Mouse (Mus musculus): ENCODE measurements around the gene Arr3. TPM values are rescaled to one million over a fixed set of nuclear protein-coding genes. Genes with fewer than 3 reads are reported as not detected.

Arr3 gene
- polyA plus RNA-seq (2015; fragmentation: Nextera tagmentation; extraction: Ambion mirVana): not detected in 2 replicates

DNA sequence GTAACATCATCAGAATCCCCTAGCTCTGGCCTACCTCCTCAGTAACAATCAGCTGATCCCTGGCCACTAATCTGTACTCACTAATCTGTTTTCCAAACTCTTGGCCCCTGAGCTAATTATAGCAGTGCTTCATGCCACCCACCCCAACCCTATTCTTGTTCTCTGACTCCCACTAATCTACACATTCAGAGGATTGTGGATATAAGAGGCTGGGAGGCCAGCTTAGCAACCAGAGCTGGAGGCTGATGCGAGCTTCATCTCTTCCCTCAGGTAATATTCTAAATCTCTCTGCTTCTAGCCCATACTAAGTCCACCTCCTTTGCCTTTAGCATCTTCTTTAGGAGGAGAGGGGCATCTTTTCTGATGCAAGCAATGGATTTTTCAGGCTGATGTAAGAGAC lies at the start of gene Arr3:
TSS of gene Arr3 (plus strand) at position 184 of the 400 bp plus-strand sequence.
- no peak within 1 kb of the TSS for H3K9ac ChIP-seq (replicated peaks)
- no peaks in the 10 kb centered on the region for H3K36me3 ChIP-seq (replicated peaks; ENCODE audit: insufficient read depth, low read length)
- ATAC-seq (no peak), DNase-seq (no peak)
- H3K27ac ChIP-seq (ENCODE audit: low read depth): no peak within 1 kb of the TSS
- no peaks in the 10 kb centered on the region for H3K4me1 ChIP-seq (ENCODE audit: insufficient read depth)
- H3K27me3 ChIP-seq (ENCODE audit: insufficient read depth, low read length): 0 out of 2 replicates have a peak, but pooled peaks cover 3% of the 10 kb centered on the region
- H3K4me2 ChIP-seq (ENCODE audit: low read depth, low read length): no peak within 1 kb of the TSS
- TF ChIP-seq EP300 (IDR thresholded peaks at IDR 0.05; ENCODE audit: low read depth) (no peak), CTCF (IDR thresholded peaks at IDR 0.05; ENCODE audit: low read depth) (no peak)
- 75% methylated on average over 1 of the region's 1 CpGs for WGBS (ENCODE audit: insufficient replicate concordance)
- no peak within 1 kb of the TSS for H3K4me3 ChIP-seq (ENCODE audit: low read depth, low read length)
- H3K9me3 ChIP-seq (ENCODE audit: low read length): no peaks in the 10 kb centered on the region

DNA sequence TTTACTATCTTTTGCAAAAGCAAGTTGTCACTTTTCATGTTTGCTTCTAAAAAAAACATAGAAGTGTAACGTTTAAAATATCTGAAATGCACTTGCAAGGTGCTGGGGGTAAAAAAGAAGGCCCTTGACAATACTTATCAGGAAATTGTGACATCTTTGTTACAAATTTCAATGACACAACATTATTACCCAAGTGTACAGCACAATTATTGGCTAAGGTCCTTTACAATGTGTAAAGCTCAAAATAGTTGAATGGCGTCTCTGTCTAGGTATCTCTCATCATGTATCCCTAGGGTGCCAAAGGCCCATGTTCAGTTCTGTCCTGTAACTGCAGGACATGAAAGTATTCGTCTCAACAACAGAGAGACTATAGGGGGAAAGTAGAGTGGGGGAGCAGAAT lies 49.3 kb upstream of the Arr3 start:
- 69% methylated on average over 3 of the region's 3 CpGs for WGBS (ENCODE audit: insufficient replicate concordance)

DNA sequence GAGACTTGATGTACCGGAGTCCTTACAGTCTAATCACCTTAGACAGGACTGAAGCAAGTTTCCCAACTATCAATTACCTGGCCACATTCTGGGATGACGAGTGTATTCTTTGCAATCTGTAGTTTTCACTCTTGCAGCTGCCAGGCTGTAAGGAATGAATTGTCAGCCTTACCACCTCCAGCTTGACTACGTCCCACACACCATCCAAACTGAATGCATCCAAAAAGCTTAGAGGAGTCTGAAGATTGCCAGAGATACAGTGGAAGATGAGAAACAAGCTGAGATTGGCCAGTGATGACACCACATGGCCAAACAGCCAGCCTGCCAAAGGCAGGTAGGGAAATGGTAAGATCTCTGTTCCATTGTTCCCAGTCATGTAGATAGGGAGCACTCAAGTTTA lies 39.6 kb upstream of the Arr3 start:
- no peak for ATAC-seq
- H3K27me3 ChIP-seq (ENCODE audit: insufficient read depth, low read length): no peaks in the 10 kb centered on the region
- no peak overlapping the region for H3K9ac ChIP-seq (replicated peaks)
- no peak overlapping the region for H3K4me3 ChIP-seq (ENCODE audit: low read depth, low read length)
- no peak for DNase-seq
- H3K36me3 ChIP-seq (replicated peaks; ENCODE audit: insufficient read depth, low read length): no peaks in the 10 kb centered on the region
- no peaks in the 10 kb centered on the region for H3K9me3 ChIP-seq (ENCODE audit: low read length)
- no peak for TF ChIP-seq CTCF (IDR thresholded peaks at IDR 0.05; ENCODE audit: low read depth)
- TF ChIP-seq EP300 (IDR thresholded peaks at IDR 0.05; ENCODE audit: low read depth): no peak
- no peaks in the 10 kb centered on the region for H3K4me1 ChIP-seq (ENCODE audit: insufficient read depth)
- no peak overlapping the region for H3K4me2 ChIP-seq (ENCODE audit: low read depth, low read length)
- 84% methylated on average over 3 of the region's 3 CpGs for WGBS (ENCODE audit: insufficient replicate concordance)
- no peak overlapping the region for H3K27ac ChIP-seq (ENCODE audit: low read depth)

More for the DNA sequence above, 49.3 kb upstream of the Arr3 start:
- Histone ChIP-seq H3K4me3 (ENCODE audit: low read depth, low read length) (no peak overlapping the region), H3K36me3 (replicated peaks; ENCODE audit: insufficient read depth, low read length) (no peaks in the 10 kb centered on the region), H3K9ac (replicated peaks) (no peak overlapping the region), H3K4me2 (ENCODE audit: low read depth, low read length) (no peak overlapping the region), H3K27ac (ENCODE audit: low read depth) (no peak overlapping the region), H3K9me3 (ENCODE audit: low read length) (no peaks in the 10 kb centered on the region), H3K4me1 (ENCODE audit: insufficient read depth) (no peaks in the 10 kb centered on the region), H3K27me3 (ENCODE audit: insufficient read depth, low read length) (peaks cover 2% of the 10 kb centered on the region; the same call in 1 of the 2 replicates)
- ATAC-seq (no peak), DNase-seq (no peak)
- TF ChIP-seq EP300 (IDR thresholded peaks at IDR 0.05; ENCODE audit: low read depth) (no peak), CTCF (IDR thresholded peaks at IDR 0.05; ENCODE audit: low read depth) (no peak)

DNA sequence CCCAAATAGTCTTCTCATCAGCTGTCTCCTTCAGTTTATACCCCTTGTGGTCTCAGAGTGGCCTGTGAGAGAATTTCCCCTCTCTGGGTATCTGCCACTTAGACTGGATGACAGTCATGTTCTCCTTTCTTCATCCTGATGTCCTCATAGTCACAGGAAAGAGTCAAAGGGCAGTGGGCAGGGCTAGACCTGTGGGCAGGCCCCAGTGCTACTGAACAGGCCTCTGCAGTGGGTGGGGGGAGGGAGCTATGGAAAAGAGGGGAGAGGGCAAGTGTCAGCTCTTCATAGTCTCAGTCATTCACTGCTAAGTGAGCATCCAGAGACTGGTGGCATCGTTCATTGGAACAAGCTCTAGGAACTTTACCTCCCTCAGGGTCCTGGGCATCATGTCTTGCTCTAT lies 33.3 kb upstream of the Arr3 start, which contains the start of gene Awat1:
TSS of gene Awat1 (plus strand) at position 301 of the 400 bp plus-strand sequence.
- Histone ChIP-seq H3K36me3 (replicated peaks; ENCODE audit: insufficient read depth, low read length) (no peaks in the 10 kb centered on the region), H3K9me3 (ENCODE audit: low read length) (no peaks in the 10 kb centered on the region), H3K27me3 (ENCODE audit: insufficient read depth, low read length) (peaks cover 4% of the 10 kb centered on the region; the same call in 1 of the 2 replicates), H3K27ac (ENCODE audit: low read depth) (no peak within 1 kb of the TSS), H3K4me1 (ENCODE audit: insufficient read depth) (no peaks in the 10 kb centered on the region), H3K4me2 (ENCODE audit: low read depth, low read length) (no peak within 1 kb of the TSS), H3K9ac (replicated peaks) (no peak within 1 kb of the TSS), H3K4me3 (ENCODE audit: low read depth, low read length) (no peak within 1 kb of the TSS)
- DNase-seq (no peak), ATAC-seq (no peak)
- TF ChIP-seq CTCF (IDR thresholded peaks at IDR 0.05; ENCODE audit: low read depth) (no peak), EP300 (IDR thresholded peaks at IDR 0.05; ENCODE audit: low read depth) (no peak)
- 75% methylated on average over 1 of the region's 1 CpGs for WGBS (ENCODE audit: insufficient replicate concordance)

- peak within 1 kb of the TSS; percentile 34; the same call in 1 of the 2 replicates for H3K27ac ChIP-seq (ENCODE audit: low read depth)
- 0 out of 2 replicates have a peak within 1 kb of the TSS, but pooled peaks have one; percentile 6 for H3K4me2 ChIP-seq (ENCODE audit: low read depth, low read length)
- TF ChIP-seq CTCF (IDR thresholded peaks at IDR 0.05; ENCODE audit: low read depth): no peak
- TF ChIP-seq EP300 (IDR thresholded peaks at IDR 0.05; ENCODE audit: low read depth): no peak
- no peak within 1 kb of the TSS for H3K9ac ChIP-seq (replicated peaks)
- H3K4me1 ChIP-seq (ENCODE audit: insufficient read depth): no peaks in the 10 kb centered on the region
- peak; percentile 38 for DNase-seq
- H3K4me3 ChIP-seq (ENCODE audit: low read depth, low read length): no peak within 1 kb of the TSS
- no peaks in the 10 kb centered on the region for H3K9me3 ChIP-seq (ENCODE audit: low read length)
- ATAC-seq: peak; percentile 85
- H3K36me3 ChIP-seq (replicated peaks; ENCODE audit: insufficient read depth, low read length): no peaks in the 10 kb centered on the region
- no peaks in the 10 kb centered on the region for H3K27me3 ChIP-seq (ENCODE audit: insufficient read depth, low read length)
- WGBS (ENCODE audit: insufficient replicate concordance): 40% methylated on average over 4 of the region's 4 CpGs
These were observed 10.5 kb upstream of the Arr3 start, which contains the start of gene P2ry4 for GRCm38 (mm10) chrX:100594791-100595190. Gene P2ry4, minus strand, starts transcription at chrX:100594869.

DNA sequence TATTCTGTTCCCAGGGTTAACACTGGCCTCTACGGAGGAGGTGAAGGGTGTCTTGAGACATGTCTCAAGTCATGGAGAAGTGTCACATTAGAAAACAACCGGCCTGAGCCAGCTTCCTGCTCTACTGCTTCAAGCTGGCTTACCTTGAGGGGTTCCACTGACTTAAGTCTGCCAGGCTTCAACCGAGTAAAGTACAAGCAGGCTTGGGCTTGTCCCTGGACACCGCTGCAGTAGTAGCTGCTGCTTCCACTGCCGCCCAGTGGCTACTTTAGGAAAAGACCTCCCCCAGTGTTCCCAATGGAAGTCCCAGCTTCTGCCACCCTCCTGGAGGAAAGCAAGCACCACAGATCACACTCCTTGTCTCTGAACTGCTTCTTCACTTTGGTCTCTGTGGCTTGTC lies 7.9 kb upstream of the Arr3 start:
- 30% methylated on average over 5 of the region's 5 CpGs for WGBS (ENCODE audit: insufficient replicate concordance)
- ATAC-seq (no peak), DNase-seq (peak; percentile 31)
- Histone ChIP-seq H3K27ac (ENCODE audit: low read depth) (no peak overlapping the region), H3K4me3 (ENCODE audit: low read depth, low read length) (no peak overlapping the region), H3K27me3 (ENCODE audit: insufficient read depth, low read length) (0 out of 2 replicates have a peak, but pooled peaks cover 3% of the 10 kb centered on the region), H3K36me3 (replicated peaks; ENCODE audit: insufficient read depth, low read length) (no peaks in the 10 kb centered on the region), H3K9ac (replicated peaks) (no peak overlapping the region), H3K4me1 (ENCODE audit: insufficient read depth) (no peaks in the 10 kb centered on the region), H3K9me3 (ENCODE audit: low read length) (no peaks in the 10 kb centered on the region), H3K4me2 (ENCODE audit: low read depth, low read length) (no peak overlapping the region)
- TF ChIP-seq CTCF (IDR thresholded peaks at IDR 0.05; ENCODE audit: low read depth) (peak; percentile 62), EP300 (IDR thresholded peaks at IDR 0.05; ENCODE audit: low read depth) (no peak)
